Mouse (Mus musculus) layer of hippocampus, adult 9-11 months (tissue): ENCODE measurements at regions not wholly inside any gene's neighbourhood (a gene's known extent, or its start where the extent isn't known, plus 50 kb on each side); places are given as distances from the start of the nearest gene placed in this dataset.

Experiments used
- DNase-seq: peaks from one replicate; pipeline ENCODE4 v3.0.0; 2022

- DNase-seq = no peak
These were observed 224.6 kb downstream of the Slc16a7 start for GRCm38 (mm10) chr10:125164671-125165070.

- no peak for DNase-seq
These were observed 228.2 kb downstream of the Slc16a7 start for GRCm38 (mm10) chr10:125161077-125161476.

- no peak for DNase-seq
These were observed 240.5 kb downstream of the Slc16a7 start for GRCm38 (mm10) chr10:125148753-125149152.

- no peak for DNase-seq
These were observed 242.0 kb downstream of the Slc16a7 start for GRCm38 (mm10) chr10:125147239-125147782.

- no peak for DNase-seq
These were observed 242.9 kb downstream of the Slc16a7 start for GRCm38 (mm10) chr10:125146365-125146764.

GRCm38 (mm10) chr10:125145809-125146208 is 243.5 kb downstream of the Slc16a7 start:
- no peak for DNase-seq

GRCm38 (mm10) chr10:125121762-125122161 is 267.5 kb downstream of the Slc16a7 start:
- peak; percentile 85 for DNase-seq

- DNase-seq = no peak
These were observed 274.9 kb downstream of the Slc16a7 start for GRCm38 (mm10) chr10:125114318-125114717.

GRCm38 (mm10) chr10:125108986-125109385 is 280.3 kb downstream of the Slc16a7 start:
- peak; percentile 35 for DNase-seq

GRCm38 (mm10) chr10:125084975-125085374 is 304.3 kb downstream of the Slc16a7 start:
- DNase-seq = no peak

- no peak for DNase-seq
These were observed 316.9 kb downstream of the Slc16a7 start for GRCm38 (mm10) chr10:125072401-125072800.

- DNase-seq = peak; percentile 40
These were observed 319.0 kb downstream of the Slc16a7 start for GRCm38 (mm10) chr10:125070246-125070645.

GRCm38 (mm10) chr10:125039290-125039689 is 350.0 kb downstream of the Slc16a7 start:
- no peak for DNase-seq

- no peak for DNase-seq
These were observed 353.6 kb downstream of the Slc16a7 start for GRCm38 (mm10) chr10:125035631-125036030.

- DNase-seq = no peak
These were observed 360.9 kb downstream of the Slc16a7 start for GRCm38 (mm10) chr10:125028347-125028746.

GRCm38 (mm10) chr10:125026851-125027250 is 362.4 kb downstream of the Slc16a7 start:
- peak; percentile 53 for DNase-seq
